Mouse (Mus musculus) limb, embryonic 14.5 days (tissue): Measurements from ENCODE around the gene Git2. TPM values are rescaled to one million over a fixed set of nuclear protein-coding genes. Genes with fewer than 3 reads are reported as not detected.

Experiments
- ATAC-seq: fragments of 200-750 bp; cut with Nextera tagmentation; 2 replicates; pipeline ENCODE4 v1.8.0; 2017; ENCODE audit warnings: low read depth, moderate number of reproducible peaks, moderate TSS enrichment; ENCODE audit not compliant: low FRiP score
- DNase-seq: peaks from one replicate; pipeline ENCODE4 v3.0.0-alpha.2; 2015; ENCODE audit warnings: low spot score
- H3K27ac ChIP-seq: fragments of 300-500 bp; sonication (generic); replicated peaks from 2 replicates; pipeline ENCODE4 v1.5.1; 2014; ENCODE audit warnings: low read depth, mild to moderate bottlenecking, low read length, moderate library complexity, mixed read lengths
- H3K27me3 ChIP-seq: fragments of 300-500 bp; sonication (generic); 2 replicates; pipeline ENCODE4 v1.6.1; 2014; ENCODE audit warnings: low read length, mixed read lengths; ENCODE audit not compliant: control insufficient read depth, insufficient read depth
- H3K36me3 ChIP-seq: fragments of 300-500 bp; sonication (generic); 2 replicates; pipeline ENCODE4 v1.6.1; 2014; ENCODE audit warnings: mild to moderate bottlenecking, low read length, moderate library complexity, mixed read lengths; ENCODE audit not compliant: control insufficient read depth, insufficient read depth
- H3K4me1 ChIP-seq: fragments of 300-500 bp; sonication (generic); 2 replicates; pipeline ENCODE4 v1.6.1; 2014; ENCODE audit warnings: antibody characterized with exemption, low read length, mixed read lengths; ENCODE audit not compliant: control insufficient read depth, insufficient read depth
- H3K4me2 ChIP-seq: fragments of 300-500 bp; sonication (generic); replicated peaks from 2 replicates; pipeline ENCODE4 v1.6.1; 2014; ENCODE audit warnings: low read depth, mild to moderate bottlenecking, low read length, moderate library complexity; ENCODE audit not compliant: severe bottlenecking
- H3K4me3 ChIP-seq: fragments of 300-500 bp; sonication (generic); replicated peaks from 2 replicates; pipeline ENCODE4 v1.5.1; 2014; ENCODE audit warnings: low read length
- H3K9ac ChIP-seq: fragments of 300-500 bp; sonication (generic); 2 replicates; pipeline ENCODE4 v1.6.1; 2014; ENCODE audit warnings: mild to moderate bottlenecking, low read depth, low read length, moderate library complexity; ENCODE audit not compliant: severe bottlenecking
- H3K9me3 ChIP-seq: fragments of 300-500 bp; sonication (generic); 2 replicates; pipeline ENCODE4 v1.6.1; 2016; ENCODE audit warnings: low read length; ENCODE audit not compliant: control insufficient read depth
- POLR2A ChIP-seq: fragments of 200-500 bp; IDR thresholded peaks from 2 replicates; pipeline ENCODE4 v1.8.0; 2012; ENCODE audit warnings: inconsistent platforms, mild to moderate bottlenecking, moderate library complexity, borderline replicate concordance; ENCODE audit not compliant: insufficient read depth, insufficient read length; ENCODE audit errors: extremely low read depth
- WGBS: fragments of 180-500 bp; shearing (Covaris S2); extraction: QIAGEN DNeasy Blood & Tissue Kit; methylation state at CpG from one replicate; pipeline ENCODE4 v1.1.7; 2014; 5-methylcytosine and 5-hydroxymethylcytosine counted together
- polyA plus RNA-seq, 2 experiments: library from polyadenylated mRNA; depleted of rRNA in 1 of 2; stranded (reverse) in 1 of 2; unstranded in 1 of 2; fragments of >200 nt; fragmentation: Nextera tagmentation in 1 of 2; extraction: Ambion mirVana in 1 of 2; gene quantifications; 2 replicates each; pipeline versions ENCODE4 v1.2.1 to v1.2.3; 2012 to 2014

Gene Git2
- polyA plus RNA-seq, 2 experiments, result 41.6 to 64.2 TPM

DNA sequence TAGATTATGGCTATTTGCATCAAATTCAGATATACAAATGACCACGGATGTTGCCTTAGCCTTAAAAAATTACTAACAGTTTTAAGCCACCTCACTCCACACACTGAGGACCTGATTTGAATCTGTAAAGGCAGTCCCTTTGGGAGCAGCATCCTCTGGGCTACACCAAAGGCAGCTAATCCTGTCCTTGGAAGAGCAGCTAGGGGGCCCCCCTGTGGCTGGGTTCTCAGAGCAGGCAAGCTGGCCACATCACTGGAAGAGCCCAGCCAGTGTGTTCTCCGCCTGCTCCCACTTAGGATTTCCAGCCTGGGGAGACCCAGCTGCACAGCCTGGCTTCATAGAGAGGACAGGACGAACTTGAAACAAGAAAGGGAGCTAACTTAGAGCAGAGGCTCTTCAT, 29.6 kb upstream of the Git2 start:
- ATAC-seq, result no peak
- Histone ChIP-seq H3K9me3 (no peaks in the 10 kb centered on the region), H3K4me3 (no peak overlapping the region), H3K9ac (no peak overlapping the region), H3K27ac (no peak overlapping the region), H3K36me3 (peaks cover 56% of the 10 kb centered on the region), H3K4me2 (no peak overlapping the region), H3K27me3 (no peaks in the 10 kb centered on the region), H3K4me1 (peaks cover 17% of the 10 kb centered on the region)
- WGBS, result 47% methylated on average over 3 of the region's 3 CpGs
- no peak for TF ChIP-seq POLR2A
- DNase-seq, result no peak

DNA sequence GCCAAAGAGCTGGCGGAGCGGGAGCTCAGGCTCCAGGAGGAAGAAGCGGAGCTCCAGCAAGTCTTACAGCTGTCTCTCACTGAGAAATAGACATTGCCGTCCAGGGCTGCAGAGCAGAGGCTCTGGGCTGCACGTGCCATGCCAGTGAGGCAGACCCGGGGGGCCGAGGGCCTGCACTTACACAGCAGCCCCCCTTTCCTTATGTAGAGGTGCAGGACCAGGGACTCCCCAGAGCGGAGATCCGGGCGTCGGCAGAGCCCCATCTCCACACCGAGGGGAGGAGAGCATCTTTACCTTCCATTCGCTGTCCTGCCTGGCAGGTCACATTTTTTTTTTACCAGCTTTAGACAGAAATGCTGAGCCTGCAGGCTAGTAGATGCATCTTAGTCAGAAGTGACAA, 29.0 kb upstream of the Git2 start:
- TF ChIP-seq POLR2A, result no peak
- Histone ChIP-seq H3K27ac (no peak overlapping the region), H3K36me3 (peaks cover 62% of the 10 kb centered on the region), H3K9me3 (no peaks in the 10 kb centered on the region), H3K4me2 (no peak overlapping the region), H3K27me3 (no peaks in the 10 kb centered on the region), H3K4me3 (no peak overlapping the region), H3K9ac (no peak overlapping the region), H3K4me1 (peaks cover 17% of the 10 kb centered on the region)
- no peak for ATAC-seq
- DNase-seq, result no peak
- WGBS, result 91% methylated on average over 11 of the region's 13 CpGs

DNA sequence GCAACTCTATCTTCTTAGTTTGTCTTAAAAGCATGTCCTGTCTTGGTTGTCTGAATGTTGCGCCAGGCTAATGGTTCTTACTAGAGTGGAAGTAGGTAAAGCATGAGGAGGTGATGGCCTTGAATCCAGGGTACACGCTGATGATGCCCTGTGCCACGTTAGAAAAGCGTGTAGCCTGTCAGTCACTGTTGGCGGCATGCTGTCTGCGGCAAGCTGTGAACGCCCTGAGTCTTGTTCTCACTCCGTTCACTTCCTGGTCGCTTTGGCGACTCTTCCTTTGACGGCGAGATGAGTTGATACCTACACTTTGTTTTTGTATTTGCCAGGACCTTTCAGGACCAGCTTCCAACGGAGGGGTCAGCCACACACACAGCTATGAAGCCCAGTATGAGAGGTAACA, 27.9 kb upstream of the Git2 start:
- TF ChIP-seq POLR2A, result no peak
- Histone ChIP-seq H3K4me1 (peaks cover 17% of the 10 kb centered on the region), H3K4me3 (no peak overlapping the region), H3K36me3 (peaks cover 61% of the 10 kb centered on the region), H3K9ac (no peak overlapping the region), H3K27ac (no peak overlapping the region), H3K27me3 (no peaks in the 10 kb centered on the region), H3K4me2 (no peak overlapping the region), H3K9me3 (no peaks in the 10 kb centered on the region)
- DNase-seq (no peak), ATAC-seq (no peak)
- WGBS, result 91% methylated on average over 13 of the region's 13 CpGs

DNA sequence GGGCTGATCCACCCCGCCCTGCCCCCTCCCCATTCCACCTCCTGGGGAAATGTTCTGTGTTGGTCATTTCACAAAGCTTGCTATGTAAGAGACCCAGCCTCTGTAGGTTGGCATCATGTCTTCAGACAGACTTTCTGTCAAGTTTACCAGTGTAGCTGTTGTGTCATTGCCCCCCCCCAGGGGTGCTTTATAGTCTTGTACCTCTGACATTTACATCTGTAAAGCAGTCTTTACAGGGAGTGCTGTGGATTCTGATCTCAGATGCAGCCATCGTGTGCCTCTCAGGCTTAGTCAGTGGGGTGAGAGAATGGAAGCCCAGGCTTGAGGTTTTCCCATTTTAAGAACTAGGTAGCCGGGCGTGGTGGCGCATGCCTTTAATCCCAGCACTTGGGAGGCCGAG, 26.5 kb upstream of the Git2 start:
- H3K4me2 ChIP-seq, result no peak overlapping the region
- H3K27me3 ChIP-seq, result no peaks in the 10 kb centered on the region
- TF ChIP-seq POLR2A, result no peak
- H3K27ac ChIP-seq, result no peak overlapping the region
- no peak overlapping the region for H3K9ac ChIP-seq
- peaks cover 69% of the 10 kb centered on the region for H3K36me3 ChIP-seq
- H3K9me3 ChIP-seq, result no peaks in the 10 kb centered on the region
- H3K4me1 ChIP-seq, result peaks cover 6% of the 10 kb centered on the region; the same call in 1 of the 2 replicates
- DNase-seq (no peak), ATAC-seq (no peak)
- 92% methylated on average over 6 of the region's 6 CpGs for whole genome bisulfite sequencing
- H3K4me3 ChIP-seq, result no peak overlapping the region

DNA sequence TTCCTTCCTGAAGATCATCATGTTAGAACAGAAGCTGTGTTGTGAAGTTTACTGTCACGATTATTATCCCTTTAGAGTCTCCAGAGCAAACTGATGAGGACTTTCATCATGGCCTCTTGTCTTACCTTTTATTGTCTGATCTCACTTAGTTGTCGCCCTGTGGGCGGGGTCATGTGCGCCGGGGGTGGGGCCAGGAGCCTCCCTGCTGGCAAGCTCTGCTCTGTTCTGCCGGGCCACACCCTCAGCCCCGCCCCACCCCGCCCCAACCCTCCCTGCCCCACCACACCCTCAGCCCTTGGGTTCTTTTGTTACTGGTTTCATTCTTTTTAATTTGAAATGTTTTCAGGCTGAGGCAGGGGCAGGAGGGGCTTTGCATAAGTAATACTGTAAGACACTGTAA, 25.7 kb upstream of the Git2 start:
- Histone ChIP-seq H3K36me3 (peaks cover 63% of the 10 kb centered on the region), H3K4me3 (no peak overlapping the region), H3K4me2 (no peak overlapping the region), H3K9me3 (no peaks in the 10 kb centered on the region), H3K4me1 (peaks cover 5% of the 10 kb centered on the region; the same call in 1 of the 2 replicates), H3K27me3 (no peaks in the 10 kb centered on the region), H3K9ac (no peak overlapping the region), H3K27ac (no peak overlapping the region)
- 14% methylated on average over 8 of the region's 8 CpGs for WGBS
- DNase-seq (no peak), ATAC-seq (no peak)
- TF ChIP-seq POLR2A, result no peak

DNA sequence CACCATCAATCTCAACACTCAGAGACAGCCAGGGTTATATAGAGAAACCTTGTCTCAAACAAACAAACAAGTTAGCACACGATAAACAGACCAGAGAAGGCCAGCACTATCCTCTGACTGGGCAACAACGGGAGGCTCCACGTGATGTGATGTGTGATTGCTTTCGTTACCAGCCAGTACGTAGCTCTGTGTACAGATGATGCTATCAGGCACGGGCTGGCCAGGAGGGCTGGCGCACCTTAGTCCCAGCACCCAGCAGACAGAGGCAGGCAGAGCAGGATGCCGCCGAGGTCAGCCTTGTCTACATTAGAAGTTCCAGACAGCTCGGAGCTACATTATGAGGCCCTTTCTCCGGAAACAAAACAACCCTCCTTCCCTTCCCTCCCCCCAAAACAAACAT, 24.5 kb upstream of the Git2 start:
- ATAC-seq, result no peak
- Histone ChIP-seq H3K9ac (no peak overlapping the region), H3K27ac (no peak overlapping the region), H3K4me2 (no peak overlapping the region), H3K36me3 (peaks cover 65% of the 10 kb centered on the region), H3K9me3 (no peaks in the 10 kb centered on the region), H3K4me3 (no peak overlapping the region), H3K27me3 (no peaks in the 10 kb centered on the region), H3K4me1 (peaks cover 5% of the 10 kb centered on the region; the same call in 1 of the 2 replicates)
- 89% methylated on average over 11 of the region's 11 CpGs for WGBS
- no peak for DNase-seq
- TF ChIP-seq POLR2A, result no peak
